Comparison of ENCODE assay signal across 7 mouse cellular contexts in genomic region chr1:36323746-36324448, GRCm38 (mm10). TPM values are rescaled to one million over a fixed set of nuclear protein-coding genes. Genes with fewer than 3 reads are reported as not detected.
DNase-seq lines count a peak whose midpoint lies in the region; ATAC-seq and TF ChIP-seq lines count a peak whose summit lies in the region.

No protein-coding gene starts in this region.

- H3ac ChIP-seq in myocyte (ENCODE audit: control insufficient read depth, insufficient read length), result no peak overlapping the region

- no peaks in the 10 kb centered on the region for H3K79me2 ChIP-seq in myocyte (ENCODE audit: control insufficient read depth, insufficient read depth)

- peak; percentile 16 for TF ChIP-seq POLR2A in myocyte (IDR thresholded peaks at IDR 0.05; ENCODE audit: insufficient read length, low read depth)

- H3K4me3 ChIP-seq in forebrain, embryonic 14.5 days (ENCODE audit: low read depth, low read length), result no peak overlapping the region
- H3K4me3 ChIP-seq in intestine, embryonic 14.5 days (ENCODE audit: low read depth, low read length), result no peak overlapping the region
- H3K4me3 ChIP-seq in limb, embryonic 13.5 days, result no peak overlapping the region
- no peak overlapping the region for H3K4me3 ChIP-seq in myocyte

- H3K9me3 ChIP-seq in forebrain, embryonic 14.5 days (replicated peaks; ENCODE audit: control insufficient read depth, low read length), result no peaks in the 10 kb centered on the region
- no peaks in the 10 kb centered on the region for H3K9me3 ChIP-seq in intestine, embryonic 14.5 days (ENCODE audit: control insufficient read depth, low read length)
- no peaks in the 10 kb centered on the region for H3K9me3 ChIP-seq in limb, embryonic 13.5 days

- DNase-seq in thymus, postnatal 14 days, result peak; percentile 36
- no peak for DNase-seq in thymus, adult 18-20 months
- DNase-seq in brain, adult 2 months (ENCODE audit: low read depth, low spot score), result peak; percentile 87
- peak; percentile 74 for DNase-seq in forebrain, embryonic 14.5 days (ENCODE audit: low spot score)
- DNase-seq in intestine, embryonic 14.5 days (ENCODE audit: low spot score), result no peak

- no peaks in the 10 kb centered on the region for H3K27me3 ChIP-seq in forebrain, embryonic 14.5 days (replicated peaks; ENCODE audit: control insufficient read depth, insufficient read depth, low read length)
- H3K27me3 ChIP-seq in intestine, embryonic 14.5 days (replicated peaks; ENCODE audit: control insufficient read depth, insufficient read depth, low read length), result no peaks in the 10 kb centered on the region
- H3K27me3 ChIP-seq in limb, embryonic 13.5 days, result no peaks in the 10 kb centered on the region
- no peaks in the 10 kb centered on the region for H3K27me3 ChIP-seq in myocyte (ENCODE audit: control insufficient read depth, insufficient read depth, insufficient read length)

- no peak overlapping the region for H3K4me2 ChIP-seq in forebrain, embryonic 14.5 days (ENCODE audit: low read length)
- no peak overlapping the region for H3K4me2 ChIP-seq in intestine, embryonic 14.5 days (ENCODE audit: low read length)
- no peak overlapping the region for H3K4me2 ChIP-seq in limb, embryonic 13.5 days (replicated peaks)
- no peak overlapping the region for H3K4me2 ChIP-seq in myocyte (ENCODE audit: low read depth)

- ATAC-seq in forebrain, embryonic 14.5 days, result peak; percentile 66; the same call in 1 of the 2 replicates
- ATAC-seq in intestine, embryonic 14.5 days (replicated peaks; ENCODE audit: low FRiP score, low TSS enrichment, low read depth), result peak; percentile 59; the same call in 1 of the 2 replicates
- ATAC-seq in limb, embryonic 13.5 days (ENCODE audit: low FRiP score, low read depth), result peak; percentile 49; the same call in 1 of the 2 replicates

- no peak overlapping the region for H3K27ac ChIP-seq in forebrain, embryonic 14.5 days (ENCODE audit: low read depth, low read length)
- H3K27ac ChIP-seq in intestine, embryonic 14.5 days (ENCODE audit: low read depth), result no peak overlapping the region
- no peak overlapping the region for H3K27ac ChIP-seq in limb, embryonic 13.5 days

- WGBS in forebrain, embryonic 14.5 days, result 57% methylated on average over 8 of the region's 8 CpGs
- 37% methylated on average over 8 of the region's 8 CpGs for WGBS in intestine, embryonic 14.5 days
- WGBS in limb, embryonic 13.5 days, result 41% methylated on average over 8 of the region's 8 CpGs

- no peaks in the 10 kb centered on the region for H3K36me3 ChIP-seq in forebrain, embryonic 14.5 days (ENCODE audit: control insufficient read depth, insufficient read depth, low read length)
- no peaks in the 10 kb centered on the region for H3K36me3 ChIP-seq in intestine, embryonic 14.5 days (ENCODE audit: control insufficient read depth, insufficient read depth, low read length)
- H3K36me3 ChIP-seq in limb, embryonic 13.5 days, result peaks cover 44% of the 10 kb centered on the region
- H3K36me3 ChIP-seq in myocyte (ENCODE audit: control insufficient read depth, insufficient read depth), result peaks cover 28% of the 10 kb centered on the region

- no peaks in the 10 kb centered on the region for H3K4me1 ChIP-seq in forebrain, embryonic 14.5 days (ENCODE audit: control insufficient read depth, insufficient read depth, low read length)
- H3K4me1 ChIP-seq in intestine, embryonic 14.5 days (replicated peaks; ENCODE audit: control insufficient read depth, insufficient read depth, low read length), result no peaks in the 10 kb centered on the region
- H3K4me1 ChIP-seq in limb, embryonic 13.5 days, result peaks cover 10% of the 10 kb centered on the region; the same call in 1 of the 2 replicates

- H3K9ac ChIP-seq in forebrain, embryonic 14.5 days (ENCODE audit: low read length), result no peak overlapping the region
- no peak overlapping the region for H3K9ac ChIP-seq in intestine, embryonic 14.5 days (ENCODE audit: low read length)
- H3K9ac ChIP-seq in limb, embryonic 13.5 days, result no peak overlapping the region

TF ChIP-seq in myocyte, 11 proteins besides CTCF, POLR2A, EP300 and RAD21:
- TF ChIP-seq TCF3 (IDR thresholded peaks at IDR 0.05; ENCODE audit: insufficient read length, low read depth) (no peak), CEBPB (IDR thresholded peaks at IDR 0.05; ENCODE audit: insufficient read depth, poor library complexity, severe bottlenecking) (no peak), SRF (IDR thresholded peaks at IDR 0.05; ENCODE audit: control insufficient read depth, insufficient read length, low read depth) (no peak), MYOG (IDR thresholded peaks at IDR 0.05; ENCODE audit: control insufficient read depth in 1 of 3, insufficient read depth in 1 of 3, insufficient read length in 2 of 3, low read depth in 2 of 3) (no peak), POLR2AphosphoS2 (IDR thresholded peaks at IDR 0.05; ENCODE audit: insufficient read length, low read depth) (peak; percentile 11), MYOD1 (IDR thresholded peaks at IDR 0.05; ENCODE audit: control insufficient read depth in 1 of 3, insufficient read length in 2 of 3, low read depth in 2 of 3) (no peak)
TF ChIP-seq in myocyte: peak in this region for 1.

RNA-seq across cellular contexts. Expression of gene Arid5a, which starts 16.4 kb away (rescaled TPM):
- 1.8 and 2.0 TPM in 2 replicates for polyA plus RNA-seq in forebrain, embryonic 14.5 days (2014; fragmentation: Nextera tagmentation; extraction: Ambion mirVana)
- polyA plus RNA-seq in intestine, embryonic 14.5 days (2014; fragmentation: Nextera tagmentation; extraction: Ambion mirVana), result 2.2 and 3.2 TPM in 2 replicates
- polyA plus RNA-seq in limb, embryonic 13.5 days (2015; fragmentation: Nextera tagmentation; extraction: Ambion mirVana), result 6.7 and 9.2 TPM in 2 replicates
- polyA plus RNA-seq in myocyte (2012; fragmentation: generic; extraction: Trizol), result 65.8 TPM

RNA-seq across cellular contexts. Expression of gene Kansl3, which starts 45.1 kb away (rescaled TPM):
- polyA plus RNA-seq in forebrain, embryonic 14.5 days (2014; fragmentation: Nextera tagmentation; extraction: Ambion mirVana), result 18.3 and 26.7 TPM in 2 replicates
- polyA plus RNA-seq in intestine, embryonic 14.5 days (2014; fragmentation: Nextera tagmentation; extraction: Ambion mirVana), result 41.4 and 45.9 TPM in 2 replicates
- 48.3 and 49.5 TPM in 2 replicates for polyA plus RNA-seq in limb, embryonic 13.5 days (2015; fragmentation: Nextera tagmentation; extraction: Ambion mirVana)
- polyA plus RNA-seq in myocyte (2012; fragmentation: generic; extraction: Trizol), result 35.7 TPM

RNA-seq across cellular contexts. Expression of gene Fer1l5, which starts 48.2 kb away (rescaled TPM):
- polyA plus RNA-seq in forebrain, embryonic 14.5 days (2014; fragmentation: Nextera tagmentation; extraction: Ambion mirVana), result 0.98 and 1.0 TPM in 2 replicates
- 0.78 and 0.91 TPM in 2 replicates for polyA plus RNA-seq in intestine, embryonic 14.5 days (2014; fragmentation: Nextera tagmentation; extraction: Ambion mirVana)
- 0.97 and 1.1 TPM in 2 replicates for polyA plus RNA-seq in limb, embryonic 13.5 days (2015; fragmentation: Nextera tagmentation; extraction: Ambion mirVana)
- 0.59 TPM for polyA plus RNA-seq in myocyte (2012; fragmentation: generic; extraction: Trizol)

RNA-seq across cellular contexts. Expression of gene Neurl3, which starts 49.4 kb away (rescaled TPM):
- 0.32 and 0.51 TPM in 2 replicates for polyA plus RNA-seq in forebrain, embryonic 14.5 days (2014; fragmentation: Nextera tagmentation; extraction: Ambion mirVana)
- 13.4 and 16.2 TPM in 2 replicates for polyA plus RNA-seq in intestine, embryonic 14.5 days (2014; fragmentation: Nextera tagmentation; extraction: Ambion mirVana)
- polyA plus RNA-seq in limb, embryonic 13.5 days (2015; fragmentation: Nextera tagmentation; extraction: Ambion mirVana), result 0.83 and 2.0 TPM in 2 replicates
- polyA plus RNA-seq in myocyte (2012; fragmentation: generic; extraction: Trizol), result 0.11 TPM

Comparison
In these comparisons a context has a peak if more than half of its experiments do, and no peak if none do; other contexts are left out.
1. DNase-seq: peak in thymus, postnatal 14 days (single experiment), brain, adult 2 months (single experiment) and forebrain, embryonic 14.5 days (single experiment); none in thymus, adult 18-20 months (0 of 2) and intestine, embryonic 14.5 days (single experiment).
2. Peak in every context shown above with its lines, with median percentiles within 50 percentile points of each other: ATAC-seq.